Comparison of ENCODE assay signal across 17 mouse cellular contexts in genomic region chr14:104702283-104702893, GRCm38 (mm10).
"Had no signal": no experiment of that assay in that cellular context is flagged by ENCODE, and none has a peak within 500 bp of the region (broad histone marks: within the 10 kb centered on the region; RNA-seq: fewer than 3 reads in every experiment).

No protein-coding gene starts in this region.

- H3K9me3 ChIP-seq: kidney, embryonic 15.5 days; liver, embryonic 13.5 days; neural tube, embryonic 12.5 days had no signal

- DNase-seq: kidney, adult 8-10 months; kidney, postnatal 10 days; kidney, postnatal 36 days; layer of hippocampus, postnatal 36 days; liver, embryonic 13.5 days; lung, adult 2 months; lung, postnatal 14 days; lung, postnatal 4 days; midbrain, embryonic 14.5 days; right cerebral cortex, adult 18-20 months; right cerebral cortex, postnatal 14 days; right cerebral cortex, postnatal 4 days; thymus, postnatal 25 days had no signal

- H3K27ac ChIP-seq: kidney, embryonic 15.5 days; left cerebral cortex, adult 2 months; liver, embryonic 13.5 days; neural tube, embryonic 12.5 days had no signal

- H3K36me3 ChIP-seq: kidney, embryonic 15.5 days; liver, embryonic 13.5 days; neural tube, embryonic 12.5 days had no signal

- H3K4me2 ChIP-seq: kidney, embryonic 15.5 days; liver, embryonic 13.5 days; midbrain, embryonic 11.5 days; neural tube, embryonic 12.5 days had no signal

- H3K4me1 ChIP-seq: kidney, embryonic 15.5 days; liver, embryonic 13.5 days; neural tube, embryonic 12.5 days had no signal

- H3K9ac ChIP-seq: kidney, embryonic 15.5 days; liver, embryonic 13.5 days; neural tube, embryonic 12.5 days had no signal

- H3K4me3 ChIP-seq: kidney, embryonic 15.5 days; left cerebral cortex, adult 2 months; liver, embryonic 13.5 days; neural tube, embryonic 12.5 days had no signal

- H3K27me3 ChIP-seq: kidney, embryonic 15.5 days; liver, embryonic 13.5 days; neural tube, embryonic 12.5 days had no signal
